Mouse (Mus musculus): ENCODE measurements at regions not wholly inside any gene's neighbourhood (a gene's known extent, or its start where the extent isn't known, plus 50 kb on each side); places are given as distances from the start of the nearest gene placed in this dataset.

DNA sequence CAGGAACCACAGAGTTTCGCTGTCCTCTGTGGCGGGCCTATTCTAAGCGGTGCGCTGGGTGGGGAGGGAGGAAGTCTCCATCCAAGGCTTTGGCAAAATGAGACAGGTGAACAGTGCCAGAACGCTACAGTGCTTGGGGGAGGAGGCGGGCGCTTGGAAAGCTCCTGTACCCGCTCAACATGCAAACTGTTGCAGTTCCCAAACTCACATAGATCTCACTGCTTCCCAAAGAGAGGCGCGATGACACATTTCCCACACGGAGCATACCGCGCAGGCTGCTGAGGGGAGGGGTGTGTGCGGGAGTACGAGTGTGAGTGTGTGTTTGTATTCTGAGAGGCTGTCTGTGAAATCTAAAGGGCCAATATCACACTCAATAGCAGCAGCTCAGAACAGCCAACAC lies 345.1 kb downstream of the 3100002H09Rik start:
- no peak overlapping the region for H3K4me2 ChIP-seq (replicated peaks)
- peaks cover 25% of the 10 kb centered on the region for H3K4me1 ChIP-seq
- no peaks in the 10 kb centered on the region for H3K9me3 ChIP-seq
- H3K36me3 ChIP-seq, result no peaks in the 10 kb centered on the region
- ATAC-seq (ENCODE audit: low FRiP score, low read depth), result no peak
- H3K4me3 ChIP-seq, result no peak overlapping the region
- peaks cover 15% of the 10 kb centered on the region for H3K27me3 ChIP-seq
- H3K27ac ChIP-seq (replicated peaks), result no peak overlapping the region
- 88% methylated on average over 15 of the region's 15 CpGs for WGBS
- H3K9ac ChIP-seq (replicated peaks), result no peak overlapping the region

DNA sequence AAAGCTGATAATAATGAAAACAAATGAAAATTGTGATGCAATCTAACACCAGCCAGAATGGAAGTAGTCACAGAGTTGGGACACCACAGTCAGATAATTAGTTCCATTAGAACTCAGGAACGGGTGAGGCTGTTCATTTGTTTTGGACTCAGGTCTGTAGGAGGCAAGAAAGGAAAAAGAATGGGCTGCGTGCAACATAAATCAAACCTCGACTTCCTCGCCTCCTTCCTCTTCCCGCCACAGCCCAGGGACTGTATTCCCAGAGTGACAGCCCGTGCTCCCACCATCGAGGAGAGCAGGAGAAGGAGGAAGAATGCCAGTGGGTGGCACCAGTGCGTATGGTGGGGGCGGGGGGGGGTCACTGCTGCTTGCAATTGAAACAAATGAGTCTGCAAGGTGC lies 339.2 kb upstream of the 4930535I16Rik start:
- WGBS, result 39% methylated on average over 8 of the region's 9 CpGs
- no peak overlapping the region for H3K4me2 ChIP-seq (replicated peaks)
- H3K4me1 ChIP-seq, result peaks cover 35% of the 10 kb centered on the region
- no peaks in the 10 kb centered on the region for H3K36me3 ChIP-seq
- no peak overlapping the region for H3K9ac ChIP-seq (replicated peaks)
- no peak for ATAC-seq (ENCODE audit: low FRiP score, low read depth)
- no peaks in the 10 kb centered on the region for H3K9me3 ChIP-seq
- H3K4me3 ChIP-seq, result no peak overlapping the region
- no peak overlapping the region for H3K27ac ChIP-seq (replicated peaks)
- peaks cover 20% of the 10 kb centered on the region for H3K27me3 ChIP-seq

DNA sequence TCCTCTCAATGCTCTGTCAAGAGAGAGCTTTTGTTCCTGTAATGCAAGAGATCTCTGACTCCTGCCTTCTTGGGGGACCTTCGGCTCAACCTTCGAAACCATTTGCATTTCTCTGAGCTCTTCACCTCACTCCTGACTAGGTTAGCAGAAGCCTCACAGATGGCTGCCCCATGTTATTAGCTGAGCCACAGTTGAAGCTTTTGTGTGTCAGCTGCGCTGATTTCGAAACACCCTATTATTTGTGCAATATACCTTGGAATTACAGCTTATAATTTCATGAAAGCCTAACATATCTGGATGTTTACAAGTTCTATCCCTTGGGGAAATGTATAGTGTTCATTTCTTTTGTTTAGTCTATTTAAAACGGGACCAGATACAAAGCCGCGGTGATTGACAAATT lies 338.7 kb upstream of the 4930535I16Rik start:
- H3K27me3 ChIP-seq, result peaks cover 22% of the 10 kb centered on the region
- WGBS, result 71% methylated on average over 7 of the region's 7 CpGs

DNA sequence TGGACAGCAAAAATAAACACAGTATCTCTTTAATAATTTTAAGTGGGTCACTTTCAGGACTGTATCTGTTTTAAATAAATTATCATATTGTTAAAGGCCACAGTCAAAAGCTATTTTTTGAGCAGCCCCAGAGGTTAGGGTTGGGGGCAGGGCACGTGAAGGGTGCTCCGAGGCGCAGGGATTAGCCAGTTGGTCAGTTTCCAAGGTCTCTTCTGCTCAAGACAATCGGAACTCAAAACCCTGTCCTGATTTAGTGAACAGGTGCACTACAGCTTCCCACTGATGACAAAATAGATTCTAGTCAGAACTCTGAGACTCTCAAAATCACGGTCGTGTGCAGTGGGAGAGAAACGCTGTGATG lies 337.3 kb upstream of the 4930535I16Rik start:
- ATAC-seq (ENCODE audit: low FRiP score, low read depth), result no peak
- Histone ChIP-seq H3K4me1 (peaks cover 35% of the 10 kb centered on the region), H3K27ac (replicated peaks) (no peak overlapping the region), H3K9me3 (no peaks in the 10 kb centered on the region), H3K4me2 (replicated peaks) (peak overlapping the region; percentile 13; the same call in 1 of the 2 replicates), H3K9ac (replicated peaks) (no peak overlapping the region), H3K36me3 (no peaks in the 10 kb centered on the region), H3K4me3 (no peak overlapping the region), H3K27me3 (peaks cover 26% of the 10 kb centered on the region)
- 32% methylated on average over 7 of the region's 7 CpGs for WGBS

More for the DNA sequence above, 338.7 kb upstream of the 4930535I16Rik start:
- ATAC-seq (ENCODE audit: low FRiP score, low read depth), result no peak
- Histone ChIP-seq H3K4me1 (peaks cover 35% of the 10 kb centered on the region), H3K4me2 (replicated peaks) (no peak overlapping the region), H3K9me3 (no peaks in the 10 kb centered on the region), H3K9ac (replicated peaks) (no peak overlapping the region), H3K27ac (replicated peaks) (no peak overlapping the region), H3K4me3 (no peak overlapping the region), H3K36me3 (no peaks in the 10 kb centered on the region)

DNA sequence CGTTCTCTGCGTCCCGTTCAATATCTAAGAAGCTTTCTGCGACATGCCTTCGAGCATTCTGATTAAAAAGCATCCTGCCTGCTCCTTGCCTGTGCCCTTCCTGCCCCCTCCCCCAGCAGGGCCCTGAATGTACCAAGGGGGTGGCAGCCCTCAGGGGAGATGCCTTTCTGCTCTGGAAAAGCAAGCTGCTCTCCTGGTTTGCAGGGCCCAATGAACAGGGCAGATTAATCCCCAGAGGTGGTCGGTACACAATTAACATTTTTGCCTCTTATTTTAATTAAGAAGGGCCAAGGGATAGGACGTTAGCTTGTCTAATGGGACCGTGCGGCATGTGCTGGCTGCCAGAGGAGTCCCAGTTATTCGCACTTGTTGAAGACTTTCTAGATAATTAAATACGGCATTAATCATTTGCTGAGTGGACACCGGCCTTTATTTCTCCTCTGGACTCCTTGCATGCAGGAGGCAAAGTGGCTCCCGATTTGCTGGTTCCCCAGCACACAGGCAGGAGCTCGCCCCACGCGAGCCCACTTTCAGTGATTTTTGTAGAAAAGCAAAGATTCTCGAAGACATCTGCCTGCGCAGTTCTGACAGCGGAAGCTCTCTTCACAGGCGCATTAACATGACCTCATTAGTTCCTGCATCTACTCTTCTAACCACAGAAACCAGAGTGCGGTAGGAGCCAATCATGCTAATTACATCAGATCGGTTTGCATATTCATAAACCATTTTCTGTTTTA lies 336.8 kb upstream of the 4930535I16Rik start:
- Histone ChIP-seq H3K9ac (replicated peaks) (no peak overlapping the region), H3K4me2 (replicated peaks) (peak overlapping the region; percentile 13), H3K4me1 (peaks cover 35% of the 10 kb centered on the region), H3K27ac (replicated peaks) (peak overlapping the region; percentile 30; the same call in 1 of the 2 replicates), H3K9me3 (no peaks in the 10 kb centered on the region), H3K27me3 (peaks cover 26% of the 10 kb centered on the region), H3K36me3 (no peaks in the 10 kb centered on the region), H3K4me3 (no peak overlapping the region)
- peak; percentile 68; the same call in 1 of the 2 replicates for ATAC-seq (ENCODE audit: low FRiP score, low read depth)
- WGBS, result 19% methylated on average over 22 of the region's 22 CpGs

DNA sequence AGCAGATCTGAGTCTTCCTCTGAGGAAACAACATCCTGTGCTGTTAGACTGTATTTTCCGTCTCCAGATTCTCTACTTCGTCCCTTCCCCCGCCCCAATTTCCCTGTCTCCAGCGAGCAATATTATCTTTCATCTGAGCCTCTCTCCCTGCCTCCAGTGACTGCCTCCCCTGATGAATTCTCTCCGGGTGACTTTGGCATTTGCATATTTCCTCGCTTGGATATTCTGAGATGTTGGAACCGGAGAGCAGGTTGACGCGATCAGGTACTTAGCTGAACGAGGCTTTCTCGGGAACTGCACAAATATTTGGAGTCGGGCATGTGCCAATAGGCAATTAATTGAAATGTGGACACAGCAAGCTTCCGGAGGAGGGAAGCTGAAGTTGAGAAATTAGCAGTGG lies 323.8 kb upstream of the 4930535I16Rik start:
- Histone ChIP-seq H3K4me2 (replicated peaks) (no peak overlapping the region), H3K27ac (replicated peaks) (no peak overlapping the region; the same call in 1 of the 2 replicates)

DNA sequence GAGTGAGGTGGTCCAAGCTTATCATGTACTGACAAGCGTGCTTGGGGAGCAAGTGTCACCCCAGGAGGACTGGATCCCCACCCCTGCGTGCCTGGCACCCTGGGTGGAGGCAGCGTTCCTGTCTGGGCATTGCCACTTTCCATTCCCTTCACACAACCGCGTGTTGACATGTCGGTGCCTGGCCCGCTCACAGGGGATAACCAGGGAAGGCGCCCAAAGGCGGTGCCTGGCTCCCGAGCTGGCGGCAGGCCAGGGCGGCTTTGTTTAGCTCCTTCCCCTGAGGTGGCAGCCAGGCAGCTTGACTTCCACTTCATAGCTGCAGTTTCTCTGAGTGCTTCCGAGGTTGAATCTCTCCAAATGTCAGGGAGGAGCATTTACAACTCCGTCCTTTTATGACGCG lies 318.7 kb upstream of the 4930535I16Rik start:
- Histone ChIP-seq H3K27ac (replicated peaks) (0 out of 2 replicates have a peak overlapping the region, but pooled peaks have one; percentile 20), H3K36me3 (no peaks in the 10 kb centered on the region), H3K4me3 (no peak overlapping the region), H3K9me3 (no peaks in the 10 kb centered on the region), H3K4me2 (replicated peaks) (no peak overlapping the region), H3K4me1 (peaks cover 6% of the 10 kb centered on the region; the same call in 1 of the 2 replicates), H3K9ac (replicated peaks) (no peak overlapping the region), H3K27me3 (peaks cover 26% of the 10 kb centered on the region)
- whole genome bisulfite sequencing, result 65% methylated on average over 16 of the region's 16 CpGs
- no peak for ATAC-seq (ENCODE audit: low FRiP score, low read depth)

More for the DNA sequence above, 323.8 kb upstream of the 4930535I16Rik start:
- H3K9ac ChIP-seq (replicated peaks), result no peak overlapping the region
- 37% methylated on average over 13 of the region's 13 CpGs for whole genome bisulfite sequencing
- H3K9me3 ChIP-seq, result no peaks in the 10 kb centered on the region
- no peak for ATAC-seq (ENCODE audit: low FRiP score, low read depth)
- H3K4me3 ChIP-seq, result no peak overlapping the region
- peaks cover 15% of the 10 kb centered on the region; the same call in 1 of the 2 replicates for H3K27me3 ChIP-seq
- no peaks in the 10 kb centered on the region for H3K36me3 ChIP-seq
- H3K4me1 ChIP-seq, result peaks cover 6% of the 10 kb centered on the region; the same call in 1 of the 2 replicates

DNA sequence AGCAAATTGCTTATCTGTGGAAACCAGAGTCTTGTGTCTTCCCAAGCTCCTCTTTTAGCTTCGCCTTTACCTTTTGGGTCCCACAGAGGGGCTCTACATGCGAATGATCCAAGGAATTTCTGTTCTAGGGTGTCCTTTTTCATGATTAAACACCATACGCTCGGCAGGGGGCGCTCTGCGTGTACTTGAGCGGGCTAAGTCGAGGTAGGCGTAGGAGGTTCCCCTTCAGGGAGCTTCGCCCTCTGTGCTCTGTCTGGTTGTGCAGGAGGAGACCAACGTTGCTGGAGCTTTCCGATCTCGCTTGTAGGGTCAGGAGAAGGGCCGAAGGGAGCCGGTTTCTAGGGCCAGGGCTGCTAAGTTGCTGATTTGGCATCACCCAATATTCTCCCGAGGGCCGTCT lies 310.7 kb upstream of the 4930535I16Rik start:
- H3K4me3 ChIP-seq, result no peak overlapping the region
- H3K4me2 ChIP-seq (replicated peaks), result no peak overlapping the region
- H3K27me3 ChIP-seq, result peaks cover 36% of the 10 kb centered on the region
- H3K9ac ChIP-seq (replicated peaks), result no peak overlapping the region
- H3K9me3 ChIP-seq, result no peaks in the 10 kb centered on the region
- H3K27ac ChIP-seq (replicated peaks), result no peak overlapping the region
- H3K4me1 ChIP-seq, result no peaks in the 10 kb centered on the region
- WGBS, result 14% methylated on average over 17 of the region's 17 CpGs
- ATAC-seq (ENCODE audit: low FRiP score, low read depth), result peak; percentile 60; the same call in 1 of the 2 replicates
- no peaks in the 10 kb centered on the region for H3K36me3 ChIP-seq

DNA sequence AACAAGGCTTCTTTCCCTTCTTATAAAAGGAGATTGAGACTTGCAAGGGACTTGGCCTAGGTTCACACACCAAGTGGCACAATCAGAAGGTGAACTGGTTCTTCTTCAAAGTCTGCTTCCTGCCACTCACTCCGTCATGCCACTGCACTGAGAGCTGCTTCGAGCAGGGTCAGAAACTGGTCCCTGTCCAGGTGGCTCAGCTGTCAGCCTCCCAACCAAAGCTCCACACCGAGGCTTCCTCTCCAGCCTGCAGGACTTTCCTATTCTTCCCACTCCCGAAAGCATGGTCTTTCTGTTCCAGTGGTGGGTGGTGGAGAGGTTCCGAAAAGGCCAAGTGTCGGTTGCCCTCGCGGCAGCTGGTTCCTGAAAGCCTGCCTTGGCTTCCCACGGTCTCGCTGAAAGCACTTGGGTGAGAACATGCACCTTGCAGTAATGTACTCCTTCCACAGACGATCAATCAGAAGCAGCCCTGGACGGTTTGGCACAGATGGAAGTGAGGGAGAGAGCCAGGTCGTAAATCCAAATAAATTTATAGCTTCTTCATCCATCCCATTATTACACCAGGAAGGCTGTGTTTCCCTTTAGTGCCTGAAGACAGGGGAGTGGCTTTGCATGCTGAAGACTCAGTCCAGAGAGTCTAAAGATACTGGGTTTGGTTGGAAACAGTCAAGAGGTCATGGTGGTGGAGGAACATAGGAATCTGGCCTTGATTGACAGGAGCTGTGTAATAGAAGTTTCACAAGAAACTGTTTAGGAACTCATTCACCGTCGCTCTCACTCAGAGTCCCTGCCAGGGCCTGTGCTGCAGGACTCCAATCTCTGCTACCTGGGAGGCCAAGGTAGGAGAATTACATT lies 306.1 kb upstream of the 4930535I16Rik start:
- Histone ChIP-seq H3K4me1 (no peaks in the 10 kb centered on the region), H3K9ac (replicated peaks) (no peak overlapping the region), H3K27ac (replicated peaks) (no peak overlapping the region), H3K4me3 (no peak overlapping the region), H3K4me2 (replicated peaks) (no peak overlapping the region), H3K36me3 (no peaks in the 10 kb centered on the region), H3K9me3 (no peaks in the 10 kb centered on the region), H3K27me3 (peaks cover 24% of the 10 kb centered on the region)
- ATAC-seq (ENCODE audit: low FRiP score, low read depth), result no peak
- 84% methylated on average over 15 of the region's 15 CpGs for WGBS

DNA sequence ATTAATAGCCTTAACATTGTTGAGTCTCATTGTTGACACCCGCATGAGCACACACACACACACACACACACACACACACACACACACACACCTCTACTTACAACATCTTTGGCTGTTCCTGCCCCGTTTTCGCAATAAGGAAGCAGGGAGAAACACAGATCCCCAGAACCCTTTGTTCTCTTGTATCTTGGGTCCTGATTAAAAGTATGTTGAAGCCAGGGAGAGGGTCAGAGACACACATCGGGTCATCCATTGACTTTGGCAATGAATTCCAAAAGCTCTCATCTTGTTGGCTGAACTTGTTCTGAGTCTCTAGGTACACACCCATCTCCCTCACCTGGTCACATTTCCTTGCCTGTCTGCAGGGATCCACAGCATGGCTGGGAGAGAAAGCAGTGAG lies 303.9 kb upstream of the 4930535I16Rik start:
- Histone ChIP-seq H3K4me1 (peaks cover 9% of the 10 kb centered on the region), H3K27ac (replicated peaks) (no peak overlapping the region), H3K9me3 (no peaks in the 10 kb centered on the region), H3K4me3 (no peak overlapping the region), H3K9ac (replicated peaks) (no peak overlapping the region), H3K36me3 (no peaks in the 10 kb centered on the region), H3K4me2 (replicated peaks) (no peak overlapping the region), H3K27me3 (peaks cover 15% of the 10 kb centered on the region)
- WGBS, result 88% methylated on average over 4 of the region's 4 CpGs
- no peak for ATAC-seq (ENCODE audit: low FRiP score, low read depth)

DNA sequence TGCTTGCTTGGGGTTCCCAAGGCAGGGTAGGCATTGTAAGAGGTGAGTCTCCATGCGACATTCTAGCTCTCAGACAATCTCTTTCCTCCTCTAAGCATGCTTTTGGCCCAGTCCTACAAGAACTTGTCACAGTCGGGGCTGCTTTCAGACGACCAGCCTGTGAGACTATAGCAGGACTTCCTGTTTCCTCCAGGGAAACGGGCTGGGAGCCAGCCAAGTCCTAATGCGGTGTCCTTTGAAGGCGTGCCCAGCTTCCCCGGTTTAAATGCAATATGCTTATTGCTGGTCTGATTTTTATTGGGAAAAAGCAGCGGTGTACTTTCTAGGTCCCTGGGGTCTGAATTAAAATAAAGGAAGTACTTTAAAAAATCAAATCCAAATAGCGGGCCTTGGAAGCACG lies 299.4 kb upstream of the 4930535I16Rik start:
- no peak overlapping the region for H3K4me2 ChIP-seq (replicated peaks)
- H3K9ac ChIP-seq (replicated peaks), result no peak overlapping the region
- H3K4me1 ChIP-seq, result peaks cover 11% of the 10 kb centered on the region
- no peaks in the 10 kb centered on the region for H3K27me3 ChIP-seq
- H3K36me3 ChIP-seq, result no peaks in the 10 kb centered on the region
- H3K27ac ChIP-seq (replicated peaks), result 0 out of 2 replicates have a peak overlapping the region, but pooled peaks have one; percentile 25
- WGBS, result 54% methylated on average over 10 of the region's 10 CpGs
- no peak overlapping the region for H3K4me3 ChIP-seq
- H3K9me3 ChIP-seq, result no peaks in the 10 kb centered on the region
- no peak for ATAC-seq (ENCODE audit: low FRiP score, low read depth)

DNA sequence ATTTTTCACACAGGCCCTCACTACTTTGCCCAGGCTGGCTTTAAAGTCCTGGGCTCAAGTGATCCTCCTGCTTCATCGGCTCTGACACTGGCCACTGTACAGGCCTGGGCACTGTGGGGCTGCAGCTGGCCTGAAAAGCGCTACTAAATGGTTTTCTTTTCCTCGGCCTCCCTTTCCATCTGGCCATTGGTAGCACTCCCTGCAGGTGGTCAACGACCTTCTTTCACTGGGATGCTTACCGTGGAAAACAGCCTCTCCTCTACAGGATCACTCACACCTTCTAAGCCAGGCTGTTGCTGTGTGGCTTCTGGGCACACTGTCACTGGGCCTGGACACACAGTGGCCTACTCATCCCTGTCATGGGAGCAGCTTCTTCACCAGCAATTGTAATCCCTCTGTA lies 298.5 kb upstream of the 4930535I16Rik start:
- Histone ChIP-seq H3K4me1 (peaks cover 11% of the 10 kb centered on the region), H3K36me3 (no peaks in the 10 kb centered on the region), H3K9me3 (no peaks in the 10 kb centered on the region), H3K9ac (replicated peaks) (no peak overlapping the region), H3K4me2 (replicated peaks) (no peak overlapping the region), H3K27ac (replicated peaks) (no peak overlapping the region), H3K4me3 (no peak overlapping the region), H3K27me3 (0 out of 2 replicates have a peak, but pooled peaks cover 3% of the 10 kb centered on the region)
- no peak for ATAC-seq (ENCODE audit: low FRiP score, low read depth)
- WGBS, result 26% methylated on average over 5 of the region's 5 CpGs

Measured in midbrain, embryonic 12.5 days (tissue).